ENCODE assay signal across 22 mouse cellular contexts in the genomic region with DNA sequence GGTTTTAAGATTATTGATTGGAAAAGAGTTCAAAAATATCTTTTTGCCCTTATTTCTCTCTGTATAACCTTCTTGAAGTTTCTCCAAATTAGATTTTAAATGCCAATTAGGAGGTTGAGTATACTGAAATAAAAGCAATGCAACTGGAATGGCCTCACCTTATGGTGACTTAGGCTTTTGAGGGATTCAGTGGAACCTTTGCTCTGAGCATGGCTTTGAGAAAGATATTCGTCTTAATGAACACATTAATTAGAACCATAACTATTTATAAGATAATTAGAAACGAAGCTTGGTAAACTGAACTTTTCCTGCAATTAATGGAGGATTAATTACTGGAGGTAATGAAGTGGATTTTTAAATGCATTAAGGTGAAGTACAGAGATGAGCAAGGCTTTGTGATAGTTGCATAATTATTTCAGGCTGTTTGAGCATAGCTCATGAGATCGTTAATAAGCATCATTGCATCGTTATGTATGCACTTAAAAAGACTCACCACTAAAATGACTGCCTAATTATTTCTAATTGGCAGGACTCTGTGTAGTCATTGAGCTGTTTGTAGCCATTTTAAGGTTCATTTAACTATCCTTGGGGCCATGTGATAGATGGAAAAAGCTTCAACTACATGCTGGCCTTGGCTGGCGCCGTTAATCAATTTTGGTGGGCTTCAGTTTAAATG. TPM values are rescaled to one million over a fixed set of nuclear protein-coding genes. Genes with fewer than 3 reads are reported as not detected.
DNase-seq lines count a peak whose midpoint lies in the region; ATAC-seq and TF ChIP-seq lines count a peak whose summit lies in the region.
"Had no signal": no experiment of that assay in that cellular context is flagged by ENCODE, and none has a peak within 500 bp of the region (broad histone marks: within the 10 kb centered on the region; RNA-seq: fewer than 3 reads in every experiment).

No protein-coding gene starts in this region.

- no peaks in the 10 kb centered on the region; the same call in 1 of the 2 replicates for H3K36me3 ChIP-seq in hindbrain, embryonic 12.5 days
- H3K36me3 ChIP-seq in hindbrain, embryonic 13.5 days, result 0 out of 2 replicates have a peak, but pooled peaks cover 4% of the 10 kb centered on the region
- H3K36me3 ChIP-seq in forebrain, embryonic 15.5 days, result no peaks in the 10 kb centered on the region
- no peaks in the 10 kb centered on the region for H3K36me3 ChIP-seq in neural tube, embryonic 14.5 days (ENCODE audit: control insufficient read depth, insufficient read depth, low read length)
- H3K36me3 ChIP-seq in heart, adult 2 months (ENCODE audit: control insufficient read depth, insufficient read depth, low read length), result no peaks in the 10 kb centered on the region

- no peak for TF ChIP-seq POLR2A in heart, adult 2 months (IDR thresholded peaks at IDR 0.05; ENCODE audit: insufficient read depth, low read depth, low read length)

- TF ChIP-seq EP300 in heart, adult 2 months (IDR thresholded peaks at IDR 0.05; ENCODE audit: insufficient read depth, low read depth, low read length), result no peak

- no peak overlapping the region for H3K4me2 ChIP-seq in hindbrain, embryonic 12.5 days (replicated peaks)
- H3K4me2 ChIP-seq in hindbrain, embryonic 13.5 days, result no peak overlapping the region
- H3K4me2 ChIP-seq in forebrain, embryonic 15.5 days (replicated peaks), result no peak overlapping the region
- H3K4me2 ChIP-seq in neural tube, embryonic 14.5 days (ENCODE audit: low read depth, low read length), result no peak overlapping the region
- H3K4me2 ChIP-seq: heart, embryonic 13.5 days had no signal

- 84% methylated on average over 6 of the region's 6 CpGs for WGBS in hindbrain, embryonic 12.5 days
- WGBS in hindbrain, embryonic 13.5 days, result 72% methylated on average over 6 of the region's 6 CpGs
- 26% methylated on average over 6 of the region's 6 CpGs for WGBS in forebrain, embryonic 15.5 days
- 68% methylated on average over 6 of the region's 6 CpGs for WGBS in neural tube, embryonic 14.5 days
- 97% methylated on average over 6 of the region's 6 CpGs for WGBS in heart, adult 2 months

- peak; percentile 56 for ATAC-seq in hindbrain, embryonic 12.5 days (ENCODE audit: low FRiP score)
- ATAC-seq in hindbrain, embryonic 13.5 days (ENCODE audit: low FRiP score), result no peak
- ATAC-seq in forebrain, embryonic 15.5 days (replicated peaks), result peak; percentile 64
- ATAC-seq in neural tube, embryonic 14.5 days (ENCODE audit: low read depth), result peak; percentile 68; the same call in 1 of the 2 replicates
- ATAC-seq: hindbrain, postnatal 0 days; lung, postnatal 0 days had no signal

- H3K27ac ChIP-seq in hindbrain, embryonic 12.5 days, result no peak overlapping the region
- H3K27ac ChIP-seq in hindbrain, embryonic 13.5 days, result no peak overlapping the region
- no peak overlapping the region for H3K27ac ChIP-seq in forebrain, embryonic 15.5 days (replicated peaks)
- no peak overlapping the region for H3K27ac ChIP-seq in neural tube, embryonic 14.5 days (ENCODE audit: low read depth, low read length)
- no peak overlapping the region for H3K27ac ChIP-seq in heart, adult 2 months
- H3K27ac ChIP-seq: heart, embryonic 13.5 days; hindbrain, postnatal 0 days; kidney, postnatal 0 days; layer of hippocampus, adult 2 months had no signal

- no peaks in the 10 kb centered on the region for H3K4me1 ChIP-seq in hindbrain, embryonic 12.5 days
- no peaks in the 10 kb centered on the region for H3K4me1 ChIP-seq in hindbrain, embryonic 13.5 days (replicated peaks)
- H3K4me1 ChIP-seq in forebrain, embryonic 15.5 days, result no peaks in the 10 kb centered on the region
- H3K4me1 ChIP-seq in neural tube, embryonic 14.5 days (ENCODE audit: control insufficient read depth, insufficient read depth, low read length), result no peaks in the 10 kb centered on the region
- no peaks in the 10 kb centered on the region for H3K4me1 ChIP-seq in heart, adult 2 months (ENCODE audit: control insufficient read depth, insufficient read depth, low read length)
- H3K4me1 ChIP-seq: heart, embryonic 13.5 days had no signal

- intact Hi-C loops in heart, adult 2 months (cut with DNase I), result no loop called here

- H3K79me2 ChIP-seq in heart, adult 2 months (replicated peaks; ENCODE audit: control insufficient read depth, insufficient read depth, low read length), result no peaks in the 10 kb centered on the region

- TF ChIP-seq CTCF in heart, adult 2 months (IDR thresholded peaks at IDR 0.05), result no peak

- no peak overlapping the region for H3K4me3 ChIP-seq in hindbrain, embryonic 12.5 days
- H3K4me3 ChIP-seq in hindbrain, embryonic 13.5 days, result no peak overlapping the region
- no peak overlapping the region for H3K4me3 ChIP-seq in forebrain, embryonic 15.5 days
- no peak overlapping the region for H3K4me3 ChIP-seq in neural tube, embryonic 14.5 days (ENCODE audit: low read depth, low read length)
- H3K4me3 ChIP-seq in heart, adult 2 months, result no peak overlapping the region
- H3K4me3 ChIP-seq: heart, embryonic 13.5 days; layer of hippocampus, adult 2 months; myocyte had no signal

- H3K9me3 ChIP-seq in hindbrain, embryonic 12.5 days (replicated peaks), result no peaks in the 10 kb centered on the region
- H3K9me3 ChIP-seq in hindbrain, embryonic 13.5 days, result no peaks in the 10 kb centered on the region
- H3K9me3 ChIP-seq in forebrain, embryonic 15.5 days, result no peaks in the 10 kb centered on the region
- H3K9me3 ChIP-seq in neural tube, embryonic 14.5 days (ENCODE audit: control insufficient read depth, low read length), result no peaks in the 10 kb centered on the region
- H3K9me3 ChIP-seq: heart, embryonic 13.5 days had no signal

- DNase-seq in mesoderm, embryonic 11.5 days (ENCODE audit: low read depth, low spot score), result peak; percentile 8
- DNase-seq in heart, adult 2 months, result no peak
- DNase-seq in layer of hippocampus, adult 9-11 months, result no peak
- DNase-seq: adrenal gland, adult 8-10 months; cerebellum, adult 9-10 months; heart, postnatal 4 days; kidney, adult 11 months; liver; thymus, postnatal 36 days had no signal

- H3K9ac ChIP-seq in hindbrain, embryonic 12.5 days, result no peak overlapping the region
- no peak overlapping the region for H3K9ac ChIP-seq in hindbrain, embryonic 13.5 days
- H3K9ac ChIP-seq in forebrain, embryonic 15.5 days (replicated peaks), result no peak overlapping the region
- H3K9ac ChIP-seq in neural tube, embryonic 14.5 days (replicated peaks; ENCODE audit: low read depth, low read length), result no peak overlapping the region
- no peak overlapping the region for H3K9ac ChIP-seq in heart, adult 2 months (ENCODE audit: low read depth, low read length)
- H3K9ac ChIP-seq: heart, embryonic 13.5 days had no signal

- H3K27me3 ChIP-seq in hindbrain, embryonic 12.5 days, result no peaks in the 10 kb centered on the region
- H3K27me3 ChIP-seq in hindbrain, embryonic 13.5 days, result no peaks in the 10 kb centered on the region
- peaks cover 9% of the 10 kb centered on the region; the same call in 1 of the 2 replicates for H3K27me3 ChIP-seq in forebrain, embryonic 15.5 days
- no peaks in the 10 kb centered on the region for H3K27me3 ChIP-seq in neural tube, embryonic 14.5 days (ENCODE audit: control insufficient read depth, insufficient read depth, low read length)
- H3K27me3 ChIP-seq in heart, adult 2 months (ENCODE audit: control insufficient read depth, insufficient read depth, low read length), result no peaks in the 10 kb centered on the region
- H3K27me3 ChIP-seq: heart, embryonic 13.5 days had no signal

RNA-seq across cellular contexts. Expression of a gene that starts 55.0 kb away (rescaled TPM):
- polyA plus RNA-seq in hindbrain, embryonic 12.5 days (2016; fragmentation: Nextera tagmentation; extraction: Ambion mirVana), result 40.6 and 42.4 TPM in 2 replicates
- polyA plus RNA-seq in hindbrain, embryonic 13.5 days (2015; fragmentation: Nextera tagmentation; extraction: Ambion mirVana), result 33.9 and 48.7 TPM in 2 replicates
- polyA plus RNA-seq in forebrain, embryonic 15.5 days (2015; fragmentation: Nextera tagmentation; extraction: Ambion mirVana), result 2.7 and 2.8 TPM in 2 replicates
- polyA plus RNA-seq in neural tube, embryonic 14.5 days (2014; fragmentation: Nextera tagmentation; extraction: Ambion mirVana), result 10.4 and 10.6 TPM in 2 replicates
- under 1 TPM; 0.68 to 0.76 TPM for total RNA-seq in heart, adult 2 months (2021)
- 1.00 and 2.0 TPM in 2 replicates for polyA plus RNA-seq in heart, adult 2 months (2012; rRNA removed)
- total RNA-seq: common myeloid progenitor, adult 5-6 weeks; granulocyte monocyte progenitor cell, adult 5-6 weeks; megakaryocyte progenitor cell, adult 5-6 weeks had no signal

RNA-seq across cellular contexts. Expression of a gene that starts 55.3 kb away (rescaled TPM):
- 40.3 and 40.7 TPM in 2 replicates for polyA plus RNA-seq in hindbrain, embryonic 12.5 days (2016; fragmentation: Nextera tagmentation; extraction: Ambion mirVana)
- polyA plus RNA-seq in hindbrain, embryonic 13.5 days (2015; fragmentation: Nextera tagmentation; extraction: Ambion mirVana), result 34.7 and 39.1 TPM in 2 replicates
- 27.2 and 27.6 TPM in 2 replicates for polyA plus RNA-seq in forebrain, embryonic 15.5 days (2015; fragmentation: Nextera tagmentation; extraction: Ambion mirVana)
- polyA plus RNA-seq in neural tube, embryonic 14.5 days (2014; fragmentation: Nextera tagmentation; extraction: Ambion mirVana), result 36.1 and 39.5 TPM in 2 replicates
- 10 to 100 TPM; 10.6 to 11.0 TPM for total RNA-seq in heart, adult 2 months (2021)
- polyA plus RNA-seq in heart, adult 2 months (2012; rRNA removed), result 2.4 and 4.0 TPM in 2 replicates
